Mouse (Mus musculus) embryonic facial prominence, embryonic 13.5 days (tissue): ENCODE measurements around the gene Ttc9c. TPM values are rescaled to one million over a fixed set of nuclear protein-coding genes. Genes with fewer than 3 reads are reported as not detected.

Experiments
- ATAC-seq: fragments of 200-750 bp; cut with Nextera tagmentation; 2 replicates; pipeline ENCODE4 v1.8.0; 2017; ENCODE audit warnings: low read depth; ENCODE audit not compliant: insufficient number of reproducible peaks, insufficient read depth, low FRiP score, low TSS enrichment
- H3K27ac ChIP-seq: fragments of 300-500 bp; sonication (generic); 2 replicates; pipeline ENCODE4 v1.5.1; 2015; ENCODE audit warnings: moderate library complexity, mild to moderate bottlenecking, inconsistent platforms
- H3K27me3 ChIP-seq: fragments of 300-500 bp; sonication (generic); 2 replicates; pipeline ENCODE4 v1.6.1; 2015; ENCODE audit warnings: mild to moderate bottlenecking, inconsistent platforms
- H3K36me3 ChIP-seq: fragments of 300-500 bp; sonication (generic); 2 replicates; pipeline ENCODE4 v1.6.1; 2015; ENCODE audit warnings: mild to moderate bottlenecking, inconsistent platforms
- H3K4me1 ChIP-seq: fragments of 300-500 bp; sonication (generic); 2 replicates; pipeline ENCODE4 v1.6.1; 2015; ENCODE audit warnings: inconsistent platforms
- H3K4me2 ChIP-seq: fragments of 300-500 bp; sonication (generic); 2 replicates; pipeline ENCODE4 v1.6.1; 2015; ENCODE audit warnings: moderate library complexity, mild to moderate bottlenecking, inconsistent platforms
- H3K4me3 ChIP-seq: fragments of 300-500 bp; sonication (generic); 2 replicates; pipeline ENCODE4 v1.5.1; 2015; ENCODE audit warnings: mild to moderate bottlenecking, inconsistent platforms
- H3K9ac ChIP-seq: fragments of 300-500 bp; sonication (generic); 2 replicates; pipeline ENCODE4 v1.6.1; 2015; ENCODE audit warnings: mild to moderate bottlenecking, inconsistent platforms
- H3K9me3 ChIP-seq: fragments of 300-500 bp; sonication (generic); 2 replicates; pipeline ENCODE4 v1.6.1; 2016; ENCODE audit warnings: inconsistent platforms
- whole genome bisulfite sequencing: fragments of 180-500 bp; shearing (Covaris S2); methylation state at CpG from one replicate; pipeline ENCODE4 v1.1.7; 2015; ENCODE audit warnings: mixed read lengths; 5-methylcytosine and 5-hydroxymethylcytosine counted together
- polyA plus RNA-seq: library from polyadenylated mRNA; unstranded; fragments of >200 nt; fragmentation: Nextera tagmentation; extraction: Ambion mirVana; gene quantifications from 2 replicates; pipeline ENCODE4 v1.2.1, GENCODE M21; 2015

Gene Ttc9c
- polyA plus RNA-seq: 78.7 and 82.9 TPM in 2 replicates

GRCm38 (mm10) chr19:8818801-8819595 is at the start of gene Ttc9c:
Gene Ttc9c (minus strand): TSS chr19:8819333.
- WGBS: under 1% methylated on average over 33 of the region's 33 CpGs
- peak within 1 kb of the TSS; percentile 100 for H3K27ac ChIP-seq
- H3K9me3 ChIP-seq: no peaks in the 10 kb centered on the region
- H3K4me1 ChIP-seq: peaks cover 45% of the 10 kb centered on the region
- H3K36me3 ChIP-seq: peaks cover 38% of the 10 kb centered on the region
- peak within 1 kb of the TSS; percentile 100 for H3K4me3 ChIP-seq
- ATAC-seq: peak; percentile 91
- H3K9ac ChIP-seq: peak within 1 kb of the TSS; percentile 99
- H3K27me3 ChIP-seq: no peaks in the 10 kb centered on the region
- H3K4me2 ChIP-seq: peak within 1 kb of the TSS; percentile 97

DNA sequence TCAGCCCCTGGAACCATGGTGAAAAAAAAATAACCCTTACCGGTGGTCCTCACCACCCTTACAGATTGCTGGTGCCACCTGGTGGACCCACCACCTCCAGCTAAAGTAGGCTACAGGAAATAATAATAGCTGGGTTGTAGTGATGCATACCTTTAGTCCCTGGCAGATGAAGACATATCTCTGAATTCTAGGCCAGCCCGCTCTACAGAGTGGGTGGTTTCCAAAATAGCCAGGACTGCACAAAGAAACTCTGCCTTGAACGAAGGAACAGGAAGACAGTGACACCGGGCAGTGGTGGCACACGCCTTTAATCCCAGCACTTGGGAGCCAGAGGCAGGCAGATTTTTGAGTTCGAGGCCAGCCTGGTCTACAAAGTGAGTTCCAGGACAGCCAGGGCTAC is 45.1 kb upstream of the Ttc9c start:
- 85% methylated on average over 6 of the region's 6 CpGs for WGBS
- ATAC-seq: no peak
- no peaks in the 10 kb centered on the region for H3K9me3 ChIP-seq

GRCm38 (mm10) chr19:8859018-8859417 is 39.9 kb upstream of the Ttc9c start:
- Histone ChIP-seq H3K4me3 (no peak overlapping the region), H3K9me3 (no peaks in the 10 kb centered on the region), H3K36me3 (no peaks in the 10 kb centered on the region), H3K27ac (no peak overlapping the region), H3K4me2 (no peak overlapping the region), H3K9ac (no peak overlapping the region), H3K27me3 (no peaks in the 10 kb centered on the region), H3K4me1 (no peaks in the 10 kb centered on the region)
- no peak for ATAC-seq
- WGBS: 30% methylated on average over 1 of the region's 1 CpGs

More for the DNA sequence above, 45.1 kb upstream of the Ttc9c start:
- no peaks in the 10 kb centered on the region for H3K36me3 ChIP-seq
- H3K4me1 ChIP-seq: no peaks in the 10 kb centered on the region
- no peaks in the 10 kb centered on the region for H3K27me3 ChIP-seq
- no peak overlapping the region for H3K4me2 ChIP-seq
- H3K27ac ChIP-seq: no peak overlapping the region
- no peak overlapping the region for H3K9ac ChIP-seq
- no peak overlapping the region for H3K4me3 ChIP-seq

DNA sequence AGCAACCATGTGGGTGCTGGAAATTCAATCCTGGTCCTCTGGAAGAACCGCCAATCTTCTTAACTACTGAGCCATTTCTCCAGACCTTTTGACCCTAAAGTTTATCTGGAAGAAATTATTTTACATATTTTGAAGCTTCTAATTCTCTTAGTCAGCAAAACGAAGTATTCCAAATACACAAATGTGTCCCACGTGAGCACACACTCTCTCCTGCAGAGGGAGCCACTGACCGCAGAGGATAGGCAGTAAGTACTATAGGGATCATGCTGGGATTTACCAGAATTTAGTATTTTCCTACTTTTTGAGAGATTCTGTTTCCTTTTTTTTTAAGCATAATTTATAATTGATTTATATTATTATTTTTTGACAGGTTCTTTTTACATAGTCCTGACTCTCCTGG is 38.6 kb upstream of the Ttc9c start:
- no peaks in the 10 kb centered on the region for H3K36me3 ChIP-seq
- no peak overlapping the region for H3K4me2 ChIP-seq
- H3K4me1 ChIP-seq: no peaks in the 10 kb centered on the region
- H3K9ac ChIP-seq: no peak overlapping the region
- WGBS: 44% methylated on average over 4 of the region's 4 CpGs
- no peaks in the 10 kb centered on the region for H3K27me3 ChIP-seq
- H3K9me3 ChIP-seq: no peaks in the 10 kb centered on the region
- no peak overlapping the region for H3K27ac ChIP-seq
- no peak for ATAC-seq
- H3K4me3 ChIP-seq: no peak overlapping the region

- 86% methylated on average over 3 of the region's 3 CpGs for WGBS
- no peak overlapping the region for H3K9ac ChIP-seq
- peaks cover 6% of the 10 kb centered on the region; the same call in 1 of the 2 replicates for H3K36me3 ChIP-seq
- no peak overlapping the region for H3K4me3 ChIP-seq
- peaks cover 10% of the 10 kb centered on the region for H3K4me1 ChIP-seq
- no peak for ATAC-seq
- H3K27ac ChIP-seq: no peak overlapping the region
- H3K27me3 ChIP-seq: no peaks in the 10 kb centered on the region
- H3K4me2 ChIP-seq: no peak overlapping the region
- H3K9me3 ChIP-seq: no peaks in the 10 kb centered on the region
Observed at GRCm38 (mm10) chr19:8853117-8853516, 34.0 kb upstream of the Ttc9c start.

DNA sequence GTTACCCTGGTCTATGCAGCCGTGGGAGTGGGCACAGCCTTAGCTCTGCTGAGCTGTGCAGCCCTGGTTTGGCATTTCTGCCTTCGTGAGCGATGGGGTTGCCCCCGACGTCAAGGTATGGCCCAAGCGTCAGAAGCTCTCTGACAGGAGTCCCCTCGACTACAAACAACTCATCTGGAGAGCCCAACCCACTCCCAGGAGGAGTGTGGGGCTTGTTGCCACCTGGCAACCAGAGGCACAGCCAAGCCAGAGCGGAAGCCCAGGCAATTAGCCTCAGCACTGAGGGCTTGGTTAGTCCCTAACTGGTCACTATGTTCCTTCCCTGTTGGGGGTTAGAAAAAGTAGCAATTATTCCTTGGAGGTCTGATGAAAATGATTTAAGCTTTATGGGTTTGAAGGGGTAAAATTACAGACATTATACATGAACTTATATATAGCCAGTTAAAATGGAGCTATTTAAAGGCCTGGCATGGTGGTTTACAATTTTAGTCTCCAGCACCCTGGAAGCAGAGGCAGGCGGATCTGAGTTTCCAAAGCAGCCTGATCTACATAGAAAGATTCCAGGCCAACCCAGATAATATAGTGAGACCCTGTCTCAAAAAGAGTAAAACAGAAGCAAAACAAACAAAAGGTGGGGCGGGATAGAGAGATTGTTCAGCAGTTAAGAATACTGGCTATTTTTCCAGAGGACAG is 33.2 kb upstream of the Ttc9c start:
- H3K27ac ChIP-seq: no peak overlapping the region
- H3K27me3 ChIP-seq: no peaks in the 10 kb centered on the region
- H3K4me2 ChIP-seq: no peak overlapping the region
- peaks cover 10% of the 10 kb centered on the region for H3K4me1 ChIP-seq
- no peak overlapping the region for H3K9ac ChIP-seq
- 59% methylated on average over 10 of the region's 10 CpGs for WGBS
- no peak overlapping the region for H3K4me3 ChIP-seq
- H3K36me3 ChIP-seq: peaks cover 12% of the 10 kb centered on the region
- ATAC-seq: no peak
- no peaks in the 10 kb centered on the region for H3K9me3 ChIP-seq

- H3K36me3 ChIP-seq: peaks cover 19% of the 10 kb centered on the region
- H3K4me3 ChIP-seq: no peak overlapping the region
- no peak overlapping the region for H3K9ac ChIP-seq
- no peak overlapping the region for H3K27ac ChIP-seq
- no peak overlapping the region for H3K4me2 ChIP-seq
- H3K27me3 ChIP-seq: no peaks in the 10 kb centered on the region
- H3K9me3 ChIP-seq: no peaks in the 10 kb centered on the region
- peaks cover 10% of the 10 kb centered on the region for H3K4me1 ChIP-seq
- 54% methylated on average over 7 of the region's 7 CpGs for WGBS
- no peak for ATAC-seq
Observed at GRCm38 (mm10) chr19:8851639-8852038, 32.5 kb upstream of the Ttc9c start.

- WGBS: 6% methylated on average over 7 of the region's 7 CpGs
- Histone ChIP-seq H3K27ac (peak within 1 kb of the TSS; percentile 72), H3K4me3 (no peak within 1 kb of the TSS), H3K4me1 (peaks cover 10% of the 10 kb centered on the region), H3K36me3 (peaks cover 31% of the 10 kb centered on the region), H3K9me3 (no peaks in the 10 kb centered on the region), H3K4me2 (peak within 1 kb of the TSS; percentile 27), H3K27me3 (no peaks in the 10 kb centered on the region), H3K9ac (peak within 1 kb of the TSS; percentile 49; the same call in 1 of the 2 replicates)
- 0 out of 2 replicates have a peak, but pooled peaks have one; percentile 17 for ATAC-seq
Observed at GRCm38 (mm10) chr19:8850402-8850901, 31.3 kb upstream of the Ttc9c start, which contains the start of gene Lrrn4cl. Gene Lrrn4cl (plus strand): TSS chr19:8850768.

DNA sequence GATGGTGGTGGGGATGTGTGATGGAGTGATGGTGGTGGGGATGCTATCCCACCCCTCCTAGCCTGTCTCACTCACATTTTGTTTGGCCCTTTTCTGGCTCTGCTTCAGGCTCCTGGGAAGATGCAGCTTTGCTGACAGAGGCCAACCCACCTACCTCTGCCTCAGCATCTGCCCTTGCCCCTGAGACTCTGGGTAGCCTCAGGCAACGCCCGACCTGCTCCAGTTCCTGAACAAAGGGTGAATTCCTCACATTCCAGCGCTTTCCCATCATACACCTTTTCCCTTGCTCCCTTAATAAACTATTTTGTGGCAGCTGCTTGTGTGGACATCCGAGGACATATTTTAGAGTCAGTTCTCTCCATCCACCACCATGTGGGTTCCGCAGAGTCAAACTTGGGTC is 29.2 kb upstream of the Ttc9c start:
- peaks cover 10% of the 10 kb centered on the region for H3K4me1 ChIP-seq
- 57% methylated on average over 5 of the region's 5 CpGs for WGBS
- H3K4me2 ChIP-seq: no peak overlapping the region
- H3K27ac ChIP-seq: no peak overlapping the region
- H3K4me3 ChIP-seq: no peak overlapping the region
- H3K36me3 ChIP-seq: peaks cover 33% of the 10 kb centered on the region
- H3K9ac ChIP-seq: no peak overlapping the region
- no peak for ATAC-seq
- H3K9me3 ChIP-seq: no peaks in the 10 kb centered on the region
- H3K27me3 ChIP-seq: no peaks in the 10 kb centered on the region

DNA sequence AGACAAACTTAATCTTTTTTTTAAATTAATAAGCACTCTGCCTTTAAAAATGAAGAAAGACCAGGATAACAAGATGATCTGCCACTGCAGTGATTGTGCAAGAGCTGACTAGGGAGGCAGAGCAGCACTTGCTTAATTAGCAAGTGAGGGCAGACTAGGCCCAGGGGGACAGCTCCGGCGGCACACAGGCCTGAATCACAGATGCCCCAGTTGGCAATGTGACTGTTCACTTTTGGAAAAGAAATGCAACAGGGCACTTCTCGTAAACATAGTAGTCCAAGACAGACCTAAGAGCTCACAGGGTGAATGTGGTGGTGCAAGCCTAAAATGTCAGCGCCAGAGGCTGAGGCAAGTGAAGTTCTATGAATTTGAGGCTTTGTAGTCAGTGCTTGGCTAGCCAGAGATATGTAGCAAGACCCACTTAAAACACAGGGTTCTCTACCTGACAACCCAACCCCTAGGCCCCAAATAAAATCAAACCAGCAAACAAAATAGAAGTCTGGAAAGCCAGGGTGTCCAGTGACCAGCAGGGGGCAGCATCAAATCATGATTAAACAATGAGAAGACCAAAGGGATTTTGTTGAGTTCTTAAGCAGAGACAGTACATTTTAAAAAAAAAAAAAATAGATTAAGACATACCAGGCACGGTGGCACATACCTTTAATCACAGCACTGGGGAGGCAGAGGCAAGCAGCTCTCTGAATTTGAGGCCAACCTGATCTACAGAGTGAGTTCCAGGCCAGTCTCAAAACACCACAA is 25.4 kb upstream of the Ttc9c start:
- WGBS: 64% methylated on average over 5 of the region's 5 CpGs
- H3K4me3 ChIP-seq: no peak overlapping the region
- peaks cover 16% of the 10 kb centered on the region for H3K4me1 ChIP-seq
- no peak for ATAC-seq
- H3K27me3 ChIP-seq: no peaks in the 10 kb centered on the region
- H3K27ac ChIP-seq: no peak overlapping the region
- no peak overlapping the region for H3K4me2 ChIP-seq
- peak overlapping the region; percentile 16; the same call in 1 of the 2 replicates for H3K9ac ChIP-seq
- peaks cover 45% of the 10 kb centered on the region for H3K36me3 ChIP-seq
- no peaks in the 10 kb centered on the region for H3K9me3 ChIP-seq

DNA sequence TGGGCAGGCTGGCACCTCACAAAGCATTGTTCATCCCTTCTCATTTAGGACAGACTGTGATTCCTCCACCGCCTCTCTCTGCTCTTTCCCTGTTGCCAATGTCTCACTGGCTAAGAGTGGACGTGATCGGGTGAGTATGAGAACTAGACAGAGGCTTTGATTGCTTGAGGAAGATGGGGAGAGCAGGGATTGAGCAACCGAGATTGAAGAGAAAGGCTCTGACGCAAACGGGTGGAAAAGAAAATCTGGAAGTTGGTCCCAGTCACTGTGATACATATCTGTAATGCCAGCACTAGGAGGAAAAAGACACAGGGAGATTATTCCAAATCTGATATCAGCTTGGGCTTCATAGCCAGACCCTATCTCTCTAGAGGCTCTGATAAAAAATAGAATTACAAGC is 23.8 kb upstream of the Ttc9c start:
- no peak for ATAC-seq
- Histone ChIP-seq H3K27ac (no peak overlapping the region), H3K9ac (no peak overlapping the region), H3K4me1 (peaks cover 31% of the 10 kb centered on the region), H3K27me3 (no peaks in the 10 kb centered on the region), H3K36me3 (peaks cover 40% of the 10 kb centered on the region), H3K4me3 (no peak overlapping the region), H3K9me3 (no peaks in the 10 kb centered on the region), H3K4me2 (no peak overlapping the region)
- 85% methylated on average over 6 of the region's 6 CpGs for WGBS
